Mouse (Mus musculus) c-Kit-positive CD71-negative TER-119-negative erythroid progenitor cells, embryonic 14.5 days (primary cell): ENCODE results near the gene Snrpe.

Experiments used
- DNase-seq: peaks from one replicate; pipeline ENCODE4 v3.0.0-alpha.2; 2013; ENCODE audit warnings: low read depth

The Snrpe gene

DNA sequence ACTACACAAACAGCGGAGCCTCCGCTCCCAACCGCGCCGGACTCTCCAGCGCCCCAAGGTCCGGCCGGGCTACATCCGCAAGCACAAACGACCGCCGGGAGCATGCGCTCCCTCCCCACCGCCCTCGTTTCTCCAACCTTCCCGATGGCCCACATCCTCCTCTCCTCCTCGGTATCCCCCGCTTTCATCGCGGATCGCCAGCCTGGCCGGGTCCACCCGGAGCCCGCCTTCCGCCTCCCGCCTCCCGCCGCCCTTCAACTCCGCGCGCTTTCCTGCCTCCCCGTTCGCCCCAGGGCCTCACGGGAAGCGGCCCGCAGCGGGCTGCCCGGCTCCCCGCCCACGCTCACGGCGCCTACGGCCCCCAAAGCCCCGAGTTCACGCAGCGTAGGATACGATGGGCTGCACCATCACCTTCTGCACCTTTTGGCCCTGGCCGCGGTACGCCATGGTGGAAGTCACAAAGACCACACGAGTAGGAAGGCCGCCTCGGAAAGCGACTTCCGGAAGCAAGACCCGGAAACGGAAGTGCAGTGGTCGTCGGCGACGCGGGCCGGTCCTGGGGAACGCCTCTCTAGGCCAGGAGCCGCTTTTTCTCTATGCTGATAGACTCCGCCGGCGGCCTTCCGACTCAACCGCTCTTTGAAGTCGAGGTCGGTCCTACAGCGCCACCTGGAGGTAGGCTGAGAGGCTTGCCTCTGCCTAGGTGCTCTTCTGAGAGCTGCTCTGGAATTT, at the start of gene Snrpe:
TSS of gene Snrpe (minus strand) at position 521 of the 732 bp plus-strand sequence.
- DNase-seq, result peak; percentile 98

DNA sequence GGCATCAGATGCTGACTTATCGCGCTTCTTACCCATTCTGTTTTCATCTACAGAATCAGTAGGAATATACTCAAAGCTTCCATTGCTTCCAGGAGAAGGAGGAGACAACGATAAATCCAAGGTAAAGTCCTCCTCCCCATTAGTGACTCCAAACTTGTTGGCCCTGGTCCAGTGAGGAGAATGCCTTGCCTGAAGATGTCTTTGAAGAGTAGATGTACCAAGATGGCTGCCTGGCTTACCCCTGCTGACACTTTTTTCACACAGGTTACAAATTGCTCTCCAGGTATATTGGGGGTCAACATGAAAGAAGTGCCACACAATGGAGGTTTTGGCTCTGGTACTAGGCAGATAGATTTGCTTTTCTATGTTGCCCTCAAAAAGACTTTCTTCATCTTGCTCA, 48.8 kb upstream of the Snrpe start:
- DNase-seq, result no peak

DNA sequence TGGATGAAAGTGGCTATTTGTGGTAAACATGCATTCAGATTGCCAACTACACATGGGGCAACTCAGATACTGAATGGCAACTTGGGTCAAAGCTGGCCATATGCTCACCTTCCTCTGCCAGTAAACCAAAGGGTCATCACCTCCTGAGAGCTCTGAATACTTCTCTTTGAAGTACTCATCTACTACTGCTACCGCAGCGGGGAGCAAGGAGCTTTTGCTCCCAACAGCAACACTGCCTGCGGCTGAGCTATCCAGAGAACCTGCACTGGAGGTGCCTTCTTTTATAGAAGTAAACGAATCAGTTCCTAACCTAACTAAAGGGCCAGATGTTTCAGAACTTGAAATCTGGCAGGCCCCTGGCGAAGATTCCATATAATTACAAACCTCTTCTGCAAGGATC, 46.7 kb upstream of the Snrpe start:
- no peak for DNase-seq

DNA sequence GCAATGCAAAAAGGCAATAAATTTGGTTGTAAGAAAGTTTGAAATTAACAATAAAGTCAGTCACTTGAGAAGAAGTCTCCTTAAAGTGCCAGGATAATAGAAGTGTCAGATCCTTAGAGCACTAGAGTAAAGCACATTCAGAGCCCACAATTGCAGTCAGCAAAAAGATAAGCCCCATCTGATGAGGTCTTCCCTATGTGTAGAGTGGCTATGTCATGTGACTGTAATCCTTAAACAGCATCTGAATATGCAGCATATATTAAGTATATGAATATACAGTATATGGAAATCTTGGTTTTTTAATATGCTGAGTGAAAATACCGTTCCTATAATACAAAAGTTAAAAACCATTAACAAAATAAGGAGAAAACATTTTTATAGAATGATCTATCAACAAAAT, 42.9 kb upstream of the Snrpe start:
- DNase-seq, result no peak

DNA sequence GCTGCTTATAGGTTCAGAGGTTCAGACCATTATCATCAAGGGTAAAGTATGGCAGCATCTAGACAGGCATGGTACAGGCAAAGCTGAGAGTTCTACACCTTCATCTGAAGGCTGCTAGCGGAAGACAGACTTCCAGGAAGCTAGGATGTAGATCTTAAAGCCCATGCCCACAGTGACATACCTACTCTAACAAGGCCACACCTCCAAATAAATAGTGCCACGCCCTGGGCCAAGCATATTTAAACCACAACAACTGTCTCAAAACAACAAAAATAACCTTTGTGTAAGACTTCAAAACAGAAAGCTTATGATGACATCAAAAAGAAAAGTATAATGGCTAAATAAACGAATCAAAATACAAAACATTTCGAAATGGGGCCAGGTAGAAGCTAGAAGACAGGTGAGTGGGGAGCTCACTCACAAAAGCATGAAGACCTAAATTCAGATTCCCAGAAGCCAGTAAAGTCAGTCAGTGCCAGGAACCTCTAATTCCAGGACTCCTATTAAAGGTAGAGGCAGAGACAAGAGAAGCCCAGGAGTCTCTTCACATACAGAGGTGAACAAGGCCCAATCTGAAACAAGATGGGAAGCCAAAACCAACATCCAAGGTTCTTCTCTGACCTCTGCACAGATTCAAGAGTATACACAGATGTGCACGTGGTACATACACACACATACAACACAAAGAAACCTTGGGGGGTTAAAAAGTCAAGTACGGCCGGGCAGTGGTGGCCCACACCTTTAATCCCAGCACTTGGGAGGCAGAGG, 40.4 kb upstream of the Snrpe start:
- DNase-seq, result no peak

DNA sequence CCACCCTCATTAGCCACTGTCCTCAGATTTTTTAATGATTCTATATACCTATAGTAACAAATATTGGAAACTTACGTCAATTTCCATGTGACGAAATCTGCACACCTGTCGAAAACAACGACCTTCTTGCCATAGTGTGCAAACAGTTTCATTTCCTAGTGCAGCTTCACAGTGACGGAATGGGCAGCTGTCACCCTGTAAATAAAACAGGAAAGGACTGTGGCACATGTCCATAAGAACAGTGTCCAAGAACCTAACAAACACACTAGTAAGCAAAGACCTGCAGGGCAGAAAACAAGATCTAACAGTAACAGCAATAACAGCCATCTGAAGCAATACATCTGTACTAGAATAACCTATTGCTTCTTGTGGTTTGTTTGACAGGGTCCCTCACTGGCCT, 35.6 kb upstream of the Snrpe start:
- no peak for DNase-seq

DNA sequence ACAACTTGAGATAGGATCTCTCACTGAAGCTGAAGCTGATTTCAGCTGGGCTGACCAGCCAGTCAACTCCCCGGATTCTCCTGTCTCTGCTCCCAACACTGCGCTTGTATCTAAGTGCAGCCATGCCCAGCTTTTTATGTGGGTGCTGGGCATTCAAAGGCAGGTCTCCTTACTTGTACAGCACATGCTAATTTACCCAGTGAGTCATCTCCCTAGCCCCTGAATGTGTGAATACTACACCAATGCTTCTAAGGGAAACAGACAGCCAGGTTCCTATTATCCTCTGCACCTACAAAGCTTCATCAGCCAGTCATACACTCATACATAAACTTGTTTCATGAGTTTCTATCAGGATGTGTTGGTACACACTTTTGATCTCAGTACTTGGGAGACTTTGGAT, 31.1 kb upstream of the Snrpe start:
- DNase-seq, result no peak

DNA sequence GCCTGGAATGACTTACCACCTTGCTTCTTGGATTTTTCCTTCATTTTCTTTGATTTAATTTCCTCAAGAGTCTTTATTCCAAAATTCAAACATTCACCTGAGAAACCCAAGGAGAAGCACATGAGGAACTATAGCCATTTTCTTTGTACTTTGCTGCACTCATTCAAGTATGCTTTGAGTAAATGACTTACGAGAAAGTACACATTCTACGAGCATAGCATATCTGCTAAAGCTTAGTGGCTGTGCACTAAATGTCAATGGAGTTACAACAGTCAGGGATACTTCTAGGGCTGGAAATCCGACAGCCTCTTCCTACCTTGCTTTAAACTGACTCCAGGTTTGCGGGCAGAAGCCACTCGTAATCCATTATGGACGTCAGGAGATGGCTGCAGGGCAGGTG, 28.4 kb upstream of the Snrpe start:
- no peak for DNase-seq

DNA sequence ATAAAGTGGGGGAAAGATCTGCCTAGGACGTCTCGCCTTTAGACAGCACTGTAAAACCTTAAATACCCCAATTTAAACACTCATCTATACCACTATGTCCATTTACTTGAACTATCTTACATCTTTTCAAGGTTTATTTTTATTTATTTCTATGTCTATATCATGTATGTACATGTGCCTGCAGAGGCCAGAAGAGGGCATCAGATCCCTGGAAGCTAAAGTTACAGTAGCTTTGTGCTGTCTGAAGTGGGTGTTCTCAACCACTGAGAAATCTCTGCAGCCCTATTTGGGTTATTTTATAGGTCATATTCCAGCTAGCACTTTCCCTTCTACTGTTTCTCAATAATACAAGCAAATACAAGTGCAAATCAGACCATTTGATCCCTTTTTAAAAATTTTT, 22.1 kb upstream of the Snrpe start:
- no peak for DNase-seq

DNA sequence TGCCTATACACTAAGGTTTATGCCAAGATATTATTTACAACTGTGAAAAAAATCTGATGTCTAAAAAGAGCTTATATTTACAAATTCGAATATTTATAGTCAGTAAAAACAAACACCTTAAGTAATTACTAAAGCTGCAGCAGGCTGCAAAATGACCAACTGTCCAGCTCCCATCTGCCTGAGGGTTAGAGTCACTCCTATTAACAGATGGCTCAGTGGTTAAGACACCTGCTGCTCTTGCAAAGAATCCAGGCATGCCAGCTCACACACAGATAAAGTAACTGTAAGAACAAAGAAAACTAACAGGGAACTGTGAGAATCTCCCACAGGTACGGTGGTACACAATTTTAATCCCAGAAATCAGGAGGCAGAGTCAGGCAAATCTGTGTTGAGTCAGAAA, 15.0 kb upstream of the Snrpe start:
- DNase-seq, result no peak

DNA sequence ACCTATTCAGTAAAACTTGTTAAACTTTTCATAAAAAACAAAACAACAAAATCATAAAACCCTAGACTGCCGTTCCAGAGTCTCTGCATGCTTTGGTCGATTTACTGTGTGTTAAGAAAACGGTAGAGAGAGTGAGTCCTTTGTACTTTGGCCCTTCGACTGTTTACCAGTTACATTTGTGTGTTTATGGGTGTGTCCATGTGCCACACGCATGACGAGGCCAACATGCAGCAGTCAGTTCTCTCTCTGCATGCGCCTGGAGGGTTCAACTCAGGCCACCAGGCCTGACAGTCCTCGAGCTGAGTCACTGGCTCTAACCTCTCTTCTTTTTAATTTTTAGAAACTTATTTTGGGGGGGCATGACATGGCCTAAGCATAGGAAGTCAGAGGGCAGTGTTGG, 8.2 kb upstream of the Snrpe start:
- DNase-seq, result no peak

DNA sequence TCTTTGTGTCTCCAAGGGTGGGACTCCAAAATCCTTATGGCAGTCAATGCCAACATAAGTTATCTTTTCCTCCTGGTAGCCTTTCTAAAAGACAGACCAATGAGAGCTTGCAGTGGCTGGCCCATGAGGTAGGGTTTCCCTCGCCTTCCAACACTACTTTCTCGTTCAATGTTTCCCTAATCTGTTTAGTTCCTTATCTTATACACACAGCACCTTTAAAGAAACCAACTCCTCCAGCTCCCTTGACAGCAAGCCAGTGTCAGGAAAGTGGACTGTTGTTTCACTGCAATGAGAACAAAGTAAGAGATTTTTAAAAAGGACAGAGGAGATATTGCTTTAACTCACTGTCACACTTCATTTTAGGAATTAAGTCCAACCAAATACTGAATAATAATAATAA, 7.8 kb upstream of the Snrpe start:
- no peak for DNase-seq

DNA sequence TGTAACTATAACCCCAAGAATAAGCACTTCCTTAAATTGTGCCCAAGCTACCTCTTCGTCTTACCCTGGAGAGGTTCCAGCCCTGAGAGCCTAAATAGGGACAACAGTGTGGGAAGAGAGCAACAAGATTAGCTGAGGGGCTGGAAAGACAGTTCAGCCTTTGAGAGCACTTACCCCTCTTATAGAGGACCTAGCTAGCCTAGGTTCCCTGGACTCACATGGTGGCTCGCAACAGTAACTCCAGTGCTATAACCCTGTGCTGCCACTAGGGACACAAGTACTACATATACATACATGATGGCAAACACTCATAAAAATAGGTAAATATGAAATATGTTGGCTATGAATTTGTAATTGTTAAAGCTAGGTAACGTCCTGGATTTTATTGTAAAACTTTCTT, 3.7 kb upstream of the Snrpe start:
- peak; percentile 30 for DNase-seq

DNA sequence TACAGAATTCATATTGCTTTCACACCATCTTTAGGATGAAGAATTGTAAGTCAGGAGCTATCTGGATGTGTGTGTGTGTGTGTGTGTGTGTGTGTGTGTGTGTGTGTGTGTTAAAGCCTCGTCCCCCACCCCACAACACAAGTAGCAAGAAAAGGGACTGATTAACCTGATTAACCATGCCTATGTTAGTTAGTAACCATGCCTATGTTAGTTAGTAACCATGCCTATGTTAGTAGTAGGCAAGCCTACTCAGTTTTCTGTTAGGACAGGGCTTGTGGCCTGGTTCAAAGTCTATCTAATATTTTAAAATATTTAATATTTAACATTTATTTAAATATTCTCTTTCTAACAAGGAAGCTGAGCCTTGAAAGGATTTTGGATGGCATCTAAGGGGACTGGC, 1.3 kb upstream of the Snrpe start:
- DNase-seq, result no peak

DNA sequence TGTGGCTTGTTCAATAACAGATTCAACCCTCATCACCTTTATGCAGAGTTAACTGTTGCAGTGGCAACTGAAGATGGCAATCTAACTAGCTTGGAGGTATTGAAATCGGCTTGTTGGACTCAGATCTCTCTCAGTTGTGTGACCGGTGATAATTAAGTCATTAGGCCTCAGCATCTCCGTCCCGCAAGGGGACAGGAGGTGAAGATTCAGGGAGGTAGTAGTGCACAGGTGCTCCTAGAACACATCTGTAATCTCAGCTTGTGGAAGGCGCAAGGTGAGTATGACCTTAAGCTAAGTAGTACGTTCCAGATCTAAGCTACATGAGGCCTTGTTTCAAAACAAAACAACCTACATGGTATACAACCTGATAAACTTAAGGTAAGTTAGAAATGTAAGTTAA, 510 bp upstream of the Snrpe start:
- no peak for DNase-seq

DNA sequence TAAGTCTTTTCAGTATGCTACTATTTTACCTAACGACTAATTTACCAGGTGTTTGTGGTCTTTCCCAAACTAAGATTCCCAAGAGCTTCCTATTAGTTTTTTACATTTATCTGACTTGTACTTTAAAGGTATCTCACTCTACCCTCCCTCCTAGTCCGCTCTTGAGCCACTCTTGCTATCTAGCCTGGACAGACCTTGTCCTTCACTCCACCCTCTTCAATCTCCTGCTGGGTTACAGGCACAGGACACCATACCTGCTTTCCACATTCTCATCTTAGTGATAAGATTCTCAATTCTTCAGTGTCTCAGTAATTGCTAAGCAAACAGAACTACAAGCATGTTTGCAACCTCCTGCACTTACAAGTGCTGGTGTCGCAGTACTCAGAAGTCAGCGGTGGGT, 6.9 kb downstream of the Snrpe start:
- no peak for DNase-seq

DNA sequence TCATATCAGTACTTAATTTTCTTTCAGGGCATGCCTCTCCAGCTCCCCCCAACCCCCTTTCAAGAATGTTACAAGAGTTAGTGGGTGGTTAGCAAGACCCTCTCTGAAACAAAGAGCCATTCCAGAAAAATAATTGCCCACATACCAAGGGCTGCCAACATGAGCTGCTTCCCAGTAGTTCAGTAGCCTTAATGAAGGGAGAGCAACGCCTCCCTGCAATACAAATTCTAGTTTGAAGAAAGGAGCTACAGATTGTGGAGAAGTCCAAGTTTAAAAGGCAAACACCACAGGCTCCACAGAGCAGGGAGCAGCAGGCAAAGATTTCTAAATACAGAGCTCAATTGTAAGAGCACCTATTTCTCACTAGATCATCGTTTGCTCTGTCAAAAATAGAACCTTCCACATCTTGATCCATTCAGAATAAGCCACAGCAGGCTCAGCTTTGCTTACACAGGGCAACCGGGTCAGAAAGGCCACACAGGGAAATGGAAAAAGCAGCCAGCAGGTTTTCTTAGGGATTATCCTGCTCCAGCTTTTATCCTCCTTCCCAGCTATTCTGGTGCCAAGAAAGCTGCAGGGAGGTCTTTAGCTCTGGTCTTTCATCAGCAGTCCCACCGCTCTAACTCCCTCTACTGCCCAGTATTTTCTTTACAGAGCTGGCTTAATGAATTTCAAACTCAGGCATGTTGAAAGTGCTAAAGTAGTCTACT, 13.6 kb downstream of the Snrpe start:
- no peak for DNase-seq

DNA sequence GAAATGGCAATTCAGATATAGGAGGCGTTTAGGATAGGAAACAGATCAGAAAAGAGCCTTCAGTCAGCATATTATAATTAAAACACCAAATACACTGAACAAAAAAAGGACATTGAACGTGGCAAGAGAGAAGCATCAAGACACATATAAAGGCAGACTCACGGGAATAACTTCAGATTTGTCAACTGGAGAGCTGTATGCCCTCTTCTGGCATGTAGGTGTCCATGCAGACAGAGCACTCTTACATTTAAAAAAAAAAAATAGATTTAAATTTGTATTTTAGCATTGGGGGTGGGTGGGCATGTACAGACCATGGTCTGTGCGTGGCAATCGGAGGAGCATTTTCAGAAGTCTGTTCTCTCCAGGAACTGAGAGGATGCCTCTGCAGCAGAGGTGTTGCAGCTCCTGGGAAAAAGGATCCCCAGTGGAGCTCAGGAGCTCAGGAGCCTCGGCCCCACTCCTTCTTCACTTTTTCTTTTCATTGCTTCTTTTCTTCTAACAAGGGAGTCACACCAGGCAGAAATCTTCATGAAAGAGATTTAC, 24.0 kb downstream of the Snrpe start:
- no peak for DNase-seq

DNA sequence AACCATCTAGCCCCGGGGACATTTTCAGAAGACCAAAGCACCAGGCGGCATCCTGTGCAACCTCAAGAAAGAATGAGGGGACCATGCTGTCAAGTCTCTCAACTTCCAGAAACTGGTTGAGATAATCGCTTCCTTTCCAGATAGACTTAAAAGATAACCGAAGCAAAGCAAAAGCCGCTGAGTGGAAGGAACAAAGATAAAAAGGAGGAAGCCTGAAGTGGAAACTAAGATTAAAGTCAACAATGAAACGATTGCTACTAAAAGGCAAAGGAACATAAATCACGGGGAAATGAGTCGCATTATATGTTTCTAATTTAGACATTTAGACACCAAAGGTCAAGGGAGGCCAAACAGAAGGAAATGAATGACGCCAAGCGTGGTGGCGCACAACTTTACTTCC, 38.8 kb downstream of the Snrpe start:
- no peak for DNase-seq
